Mouse (Mus musculus): ENCODE measurements around the gene Pla1a. TPM values are rescaled to one million over a fixed set of nuclear protein-coding genes. Genes with fewer than 3 reads are reported as not detected.

Pla1a gene
- total and polyA plus RNA-seq, 2 experiments from 2014 or later: 1.0 to 1.7 TPM

GRCm38 (mm10) chr16:38389284-38389893, 43.6 kb downstream of the Pla1a start:
- Histone ChIP-seq H3K9me3 (ENCODE audit: low read length) (no peaks in the 10 kb centered on the region), H3K4me1 (ENCODE audit: insufficient read depth, low read length) (no peaks in the 10 kb centered on the region)
- 82% methylated on average over 8 of the region's 8 CpGs for WGBS

GRCm38 (mm10) chr16:38388757-38389156, 44.2 kb downstream of the Pla1a start:
- Histone ChIP-seq H3K4me1 (ENCODE audit: insufficient read depth, low read length) (no peaks in the 10 kb centered on the region), H3K27ac (no peak overlapping the region), H3K9ac (replicated peaks; ENCODE audit: low read length) (no peak overlapping the region), H3K36me3 (ENCODE audit: insufficient read depth, low read length) (no peaks in the 10 kb centered on the region), H3K4me2 (ENCODE audit: low read depth, low read length) (no peak overlapping the region), H3K4me3 (ENCODE audit: low read length) (no peak overlapping the region), H3K9me3 (ENCODE audit: low read length) (no peaks in the 10 kb centered on the region), H3K27me3 (ENCODE audit: insufficient read depth, low read length) (no peaks in the 10 kb centered on the region)
- DNase-seq (ENCODE audit: low spot score) (no peak), ATAC-seq (no peak)
- TF ChIP-seq CTCF (IDR thresholded peaks at IDR 0.05; ENCODE audit: low read depth): no peak
- 79% methylated on average over 6 of the region's 6 CpGs for WGBS

More at GRCm38 (mm10) chr16:38389284-38389893, 43.6 kb downstream of the Pla1a start:
- Histone ChIP-seq H3K27ac (no peak overlapping the region), H3K9ac (replicated peaks; ENCODE audit: low read length) (no peak overlapping the region), H3K36me3 (ENCODE audit: insufficient read depth, low read length) (no peaks in the 10 kb centered on the region), H3K4me3 (ENCODE audit: low read length) (no peak overlapping the region), H3K27me3 (ENCODE audit: insufficient read depth, low read length) (no peaks in the 10 kb centered on the region), H3K4me2 (ENCODE audit: low read depth, low read length) (no peak overlapping the region)
- ATAC-seq (no peak), DNase-seq (ENCODE audit: low spot score) (no peak)
- no peak for TF ChIP-seq CTCF (IDR thresholded peaks at IDR 0.05; ENCODE audit: low read depth)

GRCm38 (mm10) chr16:38387389-38387788, 45.6 kb downstream of the Pla1a start:
- H3K9me3 ChIP-seq (ENCODE audit: low read length): no peaks in the 10 kb centered on the region
- 88% methylated on average over 6 of the region's 6 CpGs for WGBS

GRCm38 (mm10) chr16:38385700-38386099, 47.2 kb downstream of the Pla1a start:
- H3K4me1 ChIP-seq (ENCODE audit: insufficient read depth, low read length): no peaks in the 10 kb centered on the region
- H3K9me3 ChIP-seq (ENCODE audit: low read length): no peaks in the 10 kb centered on the region
- no peak for ATAC-seq
- TF ChIP-seq CTCF (IDR thresholded peaks at IDR 0.05; ENCODE audit: low read depth): no peak
- no peaks in the 10 kb centered on the region for H3K36me3 ChIP-seq (ENCODE audit: insufficient read depth, low read length)
- H3K4me2 ChIP-seq (ENCODE audit: low read depth, low read length): no peak overlapping the region
- H3K9ac ChIP-seq (replicated peaks; ENCODE audit: low read length): no peak overlapping the region
- H3K27me3 ChIP-seq (ENCODE audit: insufficient read depth, low read length): no peaks in the 10 kb centered on the region
- no peak overlapping the region for H3K4me3 ChIP-seq (ENCODE audit: low read length)
- WGBS: 95% methylated on average over 4 of the region's 4 CpGs
- no peak for DNase-seq (ENCODE audit: low spot score)
- no peak overlapping the region for H3K27ac ChIP-seq

More at GRCm38 (mm10) chr16:38387389-38387788, 45.6 kb downstream of the Pla1a start:
- Histone ChIP-seq H3K9ac (replicated peaks; ENCODE audit: low read length) (no peak overlapping the region), H3K4me1 (ENCODE audit: insufficient read depth, low read length) (no peaks in the 10 kb centered on the region), H3K4me3 (ENCODE audit: low read length) (no peak overlapping the region), H3K27ac (no peak overlapping the region), H3K27me3 (ENCODE audit: insufficient read depth, low read length) (no peaks in the 10 kb centered on the region), H3K4me2 (ENCODE audit: low read depth, low read length) (no peak overlapping the region), H3K36me3 (ENCODE audit: insufficient read depth, low read length) (no peaks in the 10 kb centered on the region)
- no peak for DNase-seq (ENCODE audit: low spot score)
- ATAC-seq: no peak
- no peak for TF ChIP-seq CTCF (IDR thresholded peaks at IDR 0.05; ENCODE audit: low read depth)

GRCm38 (mm10) chr16:38385184-38385634, 47.7 kb downstream of the Pla1a start:
- Histone ChIP-seq H3K4me2 (ENCODE audit: low read depth, low read length) (no peak overlapping the region), H3K27me3 (ENCODE audit: insufficient read depth, low read length) (no peaks in the 10 kb centered on the region), H3K4me3 (ENCODE audit: low read length) (no peak overlapping the region), H3K9me3 (ENCODE audit: low read length) (no peaks in the 10 kb centered on the region), H3K27ac (no peak overlapping the region), H3K4me1 (ENCODE audit: insufficient read depth, low read length) (no peaks in the 10 kb centered on the region), H3K9ac (replicated peaks; ENCODE audit: low read length) (no peak overlapping the region), H3K36me3 (ENCODE audit: insufficient read depth, low read length) (no peaks in the 10 kb centered on the region)
- WGBS: 90% methylated on average over 6 of the region's 6 CpGs
- no peak for DNase-seq (ENCODE audit: low spot score)
- ATAC-seq: no peak
- TF ChIP-seq CTCF (IDR thresholded peaks at IDR 0.05; ENCODE audit: low read depth): no peak

- Histone ChIP-seq H3K4me2 (ENCODE audit: low read depth, low read length) (no peak overlapping the region), H3K4me3 (ENCODE audit: low read length) (no peak overlapping the region)
Measured at GRCm38 (mm10) chr16:38383683-38384082, 49.3 kb downstream of the Pla1a start.

GRCm38 (mm10) chr16:38379926-38380325, 53.0 kb downstream of the Pla1a start:
- WGBS: 95% methylated on average over 3 of the region's 3 CpGs
- Histone ChIP-seq H3K4me2 (ENCODE audit: low read depth, low read length) (no peak overlapping the region), H3K36me3 (ENCODE audit: insufficient read depth, low read length) (no peaks in the 10 kb centered on the region), H3K4me3 (ENCODE audit: low read length) (no peak overlapping the region), H3K4me1 (ENCODE audit: insufficient read depth, low read length) (no peaks in the 10 kb centered on the region), H3K27ac (no peak overlapping the region), H3K9me3 (ENCODE audit: low read length) (no peaks in the 10 kb centered on the region), H3K27me3 (ENCODE audit: insufficient read depth, low read length) (no peaks in the 10 kb centered on the region), H3K9ac (replicated peaks; ENCODE audit: low read length) (no peak overlapping the region)
- TF ChIP-seq CTCF (IDR thresholded peaks at IDR 0.05; ENCODE audit: low read depth): no peak
- ATAC-seq (no peak), DNase-seq (ENCODE audit: low spot score) (no peak)

More at GRCm38 (mm10) chr16:38383683-38384082, 49.3 kb downstream of the Pla1a start:
- no peak overlapping the region for H3K27ac ChIP-seq
- no peaks in the 10 kb centered on the region for H3K36me3 ChIP-seq (ENCODE audit: insufficient read depth, low read length)
- H3K27me3 ChIP-seq (ENCODE audit: insufficient read depth, low read length): no peaks in the 10 kb centered on the region
- ATAC-seq: no peak
- H3K9ac ChIP-seq (replicated peaks; ENCODE audit: low read length): no peak overlapping the region
- no peak for TF ChIP-seq CTCF (IDR thresholded peaks at IDR 0.05; ENCODE audit: low read depth)
- DNase-seq (ENCODE audit: low spot score): no peak
- no peaks in the 10 kb centered on the region for H3K4me1 ChIP-seq (ENCODE audit: insufficient read depth, low read length)
- no peaks in the 10 kb centered on the region for H3K9me3 ChIP-seq (ENCODE audit: low read length)
- 63% methylated on average over 2 of the region's 2 CpGs for WGBS
